Mouse (Mus musculus): ENCODE results near the gene Cpeb3.

DNA sequence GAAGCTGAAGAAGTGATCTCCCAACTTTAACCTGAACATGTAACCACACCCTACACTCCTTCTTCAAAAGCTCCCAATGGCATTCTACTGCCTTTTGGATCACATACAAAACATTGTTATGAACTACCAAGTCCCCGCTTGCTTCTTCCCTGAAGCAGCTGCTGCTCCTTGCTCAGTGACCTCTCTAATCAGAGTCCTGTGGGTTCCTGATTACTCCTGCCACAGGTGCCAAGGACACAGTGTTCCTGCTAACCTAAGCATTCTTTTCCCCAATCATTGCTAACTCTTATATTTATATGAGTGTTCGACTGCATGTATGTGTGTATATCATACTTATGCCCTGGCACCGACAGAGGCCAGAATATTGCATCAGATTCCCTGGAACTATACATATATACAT is 115.2 kb downstream of the Cpeb3 start:
- no peak for TF ChIP-seq GATA1 (IDR thresholded peaks at IDR 0.05; ENCODE audit: borderline replicate concordance, low read length)
- TF ChIP-seq CTCF (IDR thresholded peaks at IDR 0.05; ENCODE audit: low read depth, low read length): no peak
- TF ChIP-seq TAL1 (conservative IDR thresholded peaks at IDR 0.05; ENCODE audit: low read depth, low read length): no peak
- TF ChIP-seq POLR2AphosphoS5 (IDR thresholded peaks at IDR 0.05; ENCODE audit: insufficient replicate concordance, low read depth, low read length): no peak
- TF ChIP-seq GATA2 (IDR thresholded peaks at IDR 0.05; ENCODE audit: borderline replicate concordance, low read depth, low read length): no peak
